Mouse (Mus musculus) mesoderm, embryonic 11.5 days (tissue): ENCODE measurements around the gene Gm20854.
"Not testable (repeated sequence)": the region's sequence is repeated elsewhere in the genome, so short reads cannot be mapped to it uniquely, and the experiment has no call there.

ENCODE experiments used
- DNase-seq: peaks from one replicate; pipeline ENCODE4 v3.0.0-alpha.2; 2012; ENCODE audit warnings: low read depth, low spot score

Gene Gm20854

DNA sequence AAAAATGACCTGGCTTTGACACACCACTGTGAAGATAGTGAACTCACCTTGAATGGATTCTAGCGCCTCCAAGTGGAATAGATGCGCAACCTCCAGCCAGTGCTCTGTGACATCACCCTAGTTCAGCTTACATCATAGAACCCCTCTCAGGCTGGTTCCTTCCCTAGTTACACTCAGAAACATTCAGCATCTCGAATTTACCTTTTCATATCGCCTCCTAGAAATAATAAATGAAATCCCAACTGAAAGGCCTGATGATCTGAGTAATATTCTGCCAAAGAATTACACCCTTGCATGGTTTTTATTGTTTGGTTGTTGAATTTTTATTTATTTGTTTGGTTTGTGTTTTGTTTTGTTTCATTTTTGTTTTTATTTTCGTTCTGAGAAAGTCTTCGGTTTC is at the start of gene Gm20854:
Gene Gm20854, minus strand, starts transcription at position 101 of the 400 bp plus-strand sequence.
- DNase-seq, result not testable (repeated sequence)
